Mouse (Mus musculus) liver, embryonic 14.5 days (tissue): ENCODE results near the gene Gstm3. TPM values are rescaled to one million over a fixed set of nuclear protein-coding genes. Genes with fewer than 3 reads are reported as not detected.

Source experiments
- ATAC-seq: fragments of 200-750 bp; cut with Nextera tagmentation; 2 replicates; pipeline ENCODE4 v1.8.0; 2017; ENCODE audit warnings: moderate number of reproducible peaks, mild to moderate bottlenecking, moderate library complexity; ENCODE audit not compliant: insufficient read depth
- DNase-seq, 3 experiments: peaks; one replicate each; pipeline ENCODE4 v3.0.0-alpha.2; 2012 to 2013; ENCODE audit warnings: low read depth in 3 of 3, low spot score in 3 of 3
- H3K27ac ChIP-seq: fragments of 300-500 bp; sonication (generic); 2 replicates; pipeline ENCODE4 v1.5.1; 2014; ENCODE audit warnings: moderate library complexity, mild to moderate bottlenecking, control low read depth, inconsistent platforms
- H3K27me3 ChIP-seq: fragments of 300-500 bp; sonication (generic); 2 replicates; pipeline ENCODE4 v1.6.1; 2014; ENCODE audit warnings: mild to moderate bottlenecking, low read length, moderate library complexity; ENCODE audit not compliant: control insufficient read depth, insufficient read depth
- H3K36me3 ChIP-seq: fragments of 300-500 bp; sonication (generic); replicated peaks from 2 replicates; pipeline ENCODE4 v1.6.1; 2014; ENCODE audit warnings: low read depth; ENCODE audit not compliant: control insufficient read depth, insufficient read depth
- H3K4me1 ChIP-seq, 2 experiments: fragments of 200-500 bp in 1 of 2; fragments of 300-500 bp in 1 of 2; sonication (generic) in 1 of 2; replicated peaks; 2 replicates each; pipeline ENCODE4 v1.6.1; 2012 to 2014; ENCODE audit warnings: antibody characterized with exemption in 1 of 2, inconsistent platforms in 1 of 2, low read length in 1 of 2; ENCODE audit not compliant: control insufficient read depth in 2 of 2, insufficient read depth in 2 of 2
- H3K4me2 ChIP-seq: fragments of 300-500 bp; sonication (generic); 2 replicates; pipeline ENCODE4 v1.6.1; 2014; ENCODE audit warnings: low read depth, mild to moderate bottlenecking, control low read depth, moderate library complexity
- H3K4me3 ChIP-seq, 2 experiments: fragments of 200-500 bp in 1 of 2; fragments of 300-500 bp in 1 of 2; sonication (generic) in 1 of 2; 2 replicates each; pipeline ENCODE4 v1.5.1; 2012 to 2014; ENCODE audit warnings: low read depth in 2 of 2, low read length in 2 of 2, mild to moderate bottlenecking in 2 of 2, control low read depth in 1 of 2, inconsistent platforms in 1 of 2, moderate library complexity in 1 of 2; ENCODE audit not compliant: insufficient read depth in 1 of 2
- H3K9ac ChIP-seq: fragments of 300-500 bp; sonication (generic); replicated peaks from 2 replicates; pipeline ENCODE4 v1.6.1; 2014; ENCODE audit warnings: mild to moderate bottlenecking, control low read depth, moderate library complexity
- H3K9me3 ChIP-seq: fragments of 300-500 bp; sonication (generic); 2 replicates; pipeline ENCODE4 v1.6.1; 2016; ENCODE audit warnings: low read length, mixed read lengths; ENCODE audit not compliant: control insufficient read depth
- CTCF ChIP-seq: IDR thresholded peaks from 2 replicates; pipeline ENCODE4 v1.5.1; 2016; ENCODE audit warnings: antibody characterized with exemption, low read depth, control low read depth
- EP300 ChIP-seq: IDR thresholded peaks from 2 replicates; pipeline ENCODE4 v1.6.1; 2016; ENCODE audit warnings: antibody characterized with exemption, low read depth
- WGBS: fragments of 180-500 bp; shearing (Covaris S2); extraction: QIAGEN DNeasy Blood & Tissue Kit; methylation state at CpG from one replicate; pipeline ENCODE4 v1.1.7; 2014; ENCODE audit not compliant: insufficient replicate concordance; 5-methylcytosine and 5-hydroxymethylcytosine counted together
- polyA plus RNA-seq, 2 experiments: library from polyadenylated mRNA; depleted of rRNA in 1 of 2; stranded (reverse) in 1 of 2; unstranded in 1 of 2; fragments of >200 nt; fragmentation: Nextera tagmentation in 1 of 2; extraction: Ambion mirVana in 1 of 2; gene quantifications; 2 replicates each; pipeline versions ENCODE4 v1.2.1 to v1.2.3; 2012 to 2014

Gene Gstm3
- polyA plus RNA-seq, 2 experiments, result 4.1 to 11.7 TPM

- H3K27ac ChIP-seq, result no peak overlapping the region
- H3K36me3 ChIP-seq, result no peaks in the 10 kb centered on the region
- H3K4me2 ChIP-seq, result no peak overlapping the region
- H3K27me3 ChIP-seq, result no peaks in the 10 kb centered on the region
- H3K4me3 ChIP-seq, result no peak overlapping the region
- H3K9me3 ChIP-seq, result no peaks in the 10 kb centered on the region
- no peak for DNase-seq
- peaks cover 0 to 3% of the 10 kb centered on the region in 2 experiments; a peak in 1 of 4 replicates for H3K4me1 ChIP-seq
- 62% methylated on average over 7 of the region's 7 CpGs for WGBS
- ATAC-seq, result no peak
- TF ChIP-seq CTCF, result no peak
- no peak for TF ChIP-seq EP300
- no peak overlapping the region for H3K9ac ChIP-seq
These were observed 28.6 kb downstream of the Gstm3 start for GRCm38 (mm10) chr3:107940524-107940923.

DNA sequence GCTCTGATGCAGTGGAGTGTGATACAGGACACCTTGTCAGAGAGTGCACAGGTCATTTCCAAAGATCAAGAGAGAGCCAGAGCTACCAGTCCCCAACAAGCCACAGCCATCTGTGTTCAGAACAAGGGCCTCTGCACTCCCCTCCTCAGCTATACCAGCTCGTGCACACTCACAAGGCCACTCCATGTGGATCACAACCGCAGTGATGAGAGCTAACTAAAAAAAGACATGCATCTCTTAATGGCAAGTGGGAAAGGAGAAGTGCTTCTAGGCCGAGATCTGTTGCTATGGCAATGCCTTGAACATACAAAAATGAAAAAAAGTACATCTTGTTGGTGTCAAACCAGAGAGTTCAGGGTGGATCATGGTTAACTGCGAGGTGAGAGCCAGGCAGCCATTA lies 29.3 kb downstream of the Gstm3 start:
- Histone ChIP-seq H3K36me3 (no peaks in the 10 kb centered on the region), H3K4me2 (no peak overlapping the region), H3K27me3 (no peaks in the 10 kb centered on the region), H3K4me1 (peaks cover 0 to 3% of the 10 kb centered on the region in 2 experiments; a peak in 1 of 4 replicates), H3K9ac (no peak overlapping the region), H3K27ac (no peak overlapping the region), H3K9me3 (no peaks in the 10 kb centered on the region), H3K4me3 (no peak overlapping the region)
- TF ChIP-seq EP300 (no peak), CTCF (no peak)
- DNase-seq, result no peak
- no peak for ATAC-seq
- 46% methylated on average over 4 of the region's 4 CpGs for WGBS

- DNase-seq (peak; percentile 5 to 35 (median 17)), ATAC-seq (0 out of 2 replicates have a peak, but pooled peaks have one; percentile 29)
- Histone ChIP-seq H3K4me2 (no peak overlapping the region), H3K9ac (no peak overlapping the region), H3K4me3 (no peak overlapping the region), H3K36me3 (no peaks in the 10 kb centered on the region), H3K27me3 (no peaks in the 10 kb centered on the region), H3K4me1 (peaks cover 0 to 3% of the 10 kb centered on the region in 2 experiments; a peak in 1 of 4 replicates), H3K27ac (no peak overlapping the region), H3K9me3 (no peaks in the 10 kb centered on the region)
- WGBS, result 22% methylated on average over 3 of the region's 3 CpGs
- TF ChIP-seq CTCF (peak; percentile 90), EP300 (no peak)
These were observed 29.7 kb downstream of the Gstm3 start for GRCm38 (mm10) chr3:107939403-107939802.

DNA sequence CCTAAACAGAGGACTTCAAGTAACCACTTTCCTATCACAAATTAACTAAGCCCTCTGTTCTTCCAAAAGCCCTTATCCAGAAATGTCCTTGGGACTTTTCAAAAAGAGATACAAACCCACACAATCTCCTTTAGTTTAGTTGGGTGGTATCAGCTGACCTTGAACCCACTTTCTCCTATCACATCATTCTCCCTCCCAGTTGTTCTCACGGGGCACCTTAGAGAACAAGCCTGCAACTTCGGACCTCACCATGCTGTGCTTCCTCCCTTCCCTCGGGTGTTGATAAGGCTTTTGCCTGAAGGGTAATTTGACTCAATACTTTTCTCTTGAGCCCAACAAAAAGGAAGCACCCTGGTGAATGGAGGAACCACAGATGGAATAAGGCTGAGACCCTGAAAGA lies 33.2 kb downstream of the Gstm3 start:
- Histone ChIP-seq H3K4me3 (no peak overlapping the region), H3K9me3 (no peaks in the 10 kb centered on the region), H3K36me3 (no peaks in the 10 kb centered on the region), H3K27ac (no peak overlapping the region), H3K9ac (no peak overlapping the region), H3K4me1 (peaks cover 0 to 7% of the 10 kb centered on the region in 2 experiments; a peak in 1 of 4 replicates), H3K27me3 (no peaks in the 10 kb centered on the region), H3K4me2 (no peak overlapping the region)
- DNase-seq (no peak), ATAC-seq (no peak)
- TF ChIP-seq CTCF (no peak), EP300 (no peak)
- WGBS, result 13% methylated on average over 3 of the region's 3 CpGs

- DNase-seq (no peak), ATAC-seq (no peak)
- Histone ChIP-seq H3K9me3 (no peaks in the 10 kb centered on the region), H3K36me3 (no peaks in the 10 kb centered on the region), H3K4me1 (peaks cover 0 to 7% of the 10 kb centered on the region in 2 experiments; a peak in 1 of 4 replicates), H3K4me3 (no peak overlapping the region), H3K9ac (no peak overlapping the region), H3K27me3 (no peaks in the 10 kb centered on the region), H3K4me2 (no peak overlapping the region), H3K27ac (no peak overlapping the region)
- WGBS, result 54% methylated on average over 3 of the region's 3 CpGs
- no peak for TF ChIP-seq CTCF
- TF ChIP-seq EP300, result no peak
These were observed 33.8 kb downstream of the Gstm3 start for GRCm38 (mm10) chr3:107935268-107935667.
